In genomic region chr13:49127844-49128631, GRCm38 (mm10) we compare ENCODE assay signal across 10 mouse cellular contexts. TPM values are rescaled to one million over a fixed set of nuclear protein-coding genes. Genes with fewer than 3 reads are reported as not detected.
A peak's percentile ranks its signal among the peaks of the same experiment; 100 is the strongest.
DNase-seq lines count a peak whose midpoint lies in the region; ATAC-seq and TF ChIP-seq lines count a peak whose summit lies in the region.
"Had no signal": no experiment of that assay in that cellular context is flagged by ENCODE, and none has a peak within 500 bp of the region (broad histone marks: within the 10 kb centered on the region; RNA-seq: fewer than 3 reads in every experiment).

No protein-coding gene starts in this region.

- peaks cover 5% of the 10 kb centered on the region; the same call in 1 of the 2 replicates for H3K4me1 ChIP-seq in kidney, embryonic 14.5 days (ENCODE audit: control insufficient read depth, insufficient read depth, low read length)
- no peaks in the 10 kb centered on the region for H3K4me1 ChIP-seq in kidney, adult 2 months (ENCODE audit: control insufficient read depth, insufficient read depth, low read length)
- peaks cover 35% of the 10 kb centered on the region for H3K4me1 ChIP-seq in heart, postnatal 0 days (ENCODE audit: control insufficient read depth, insufficient read depth)
- H3K4me1 ChIP-seq in midbrain, postnatal 0 days (ENCODE audit: insufficient read depth, low read length): peaks cover 36% of the 10 kb centered on the region
- H3K4me1 ChIP-seq: megakaryocyte, embryonic 14.5 days had no signal

- peak overlapping the region; percentile 37; the same call in 1 of the 2 replicates for H3K9ac ChIP-seq in kidney, embryonic 14.5 days (ENCODE audit: low read depth, low read length)
- H3K9ac ChIP-seq in heart, postnatal 0 days (replicated peaks; ENCODE audit: low read depth, low read length): no peak overlapping the region
- H3K9ac ChIP-seq in midbrain, postnatal 0 days (replicated peaks; ENCODE audit: low read length, poor library complexity, severe bottlenecking): 0 out of 2 replicates have a peak overlapping the region, but pooled peaks have one; percentile 29

- no peaks in the 10 kb centered on the region for H3K9me3 ChIP-seq in kidney, embryonic 14.5 days (ENCODE audit: control insufficient read depth, low read length)
- H3K9me3 ChIP-seq in heart, postnatal 0 days (replicated peaks; ENCODE audit: control insufficient read depth, low read length): no peaks in the 10 kb centered on the region
- H3K9me3 ChIP-seq in midbrain, postnatal 0 days (ENCODE audit: low read length): no peaks in the 10 kb centered on the region
- H3K9me3 ChIP-seq: G1E; megakaryocyte, embryonic 14.5 days had no signal

- no peak overlapping the region for H3K4me3 ChIP-seq in kidney, embryonic 14.5 days (ENCODE audit: low read length)
- H3K4me3 ChIP-seq in kidney, adult 2 months (ENCODE audit: insufficient read depth, low read depth, low read length): no peak overlapping the region
- no peak overlapping the region for H3K4me3 ChIP-seq in heart, postnatal 0 days (ENCODE audit: low read depth, low read length)
- no peak overlapping the region for H3K4me3 ChIP-seq in midbrain, postnatal 0 days (ENCODE audit: low read depth, low read length)
- H3K4me3 ChIP-seq: megakaryocyte, embryonic 14.5 days had no signal

- no peak for DNase-seq in kidney, adult 2 months
- DNase-seq in cerebellum, postnatal 25 days: peak; percentile 58 to 68
- peak; percentile 35 for DNase-seq in heart, postnatal 0 days (ENCODE audit: low spot score)
- DNase-seq in midbrain, postnatal 0 days (ENCODE audit: low spot score): peak; percentile 55
- no peak for DNase-seq in thymus, adult 18-20 months
- no peak for DNase-seq in adrenal gland, postnatal 36 days
- DNase-seq in urinary bladder, postnatal 4 days (ENCODE audit: low spot score in 2 of 2): no peak

- WGBS in kidney, embryonic 14.5 days: 36% methylated on average over 15 of the region's 15 CpGs
- WGBS in kidney, adult 2 months: 47% methylated on average over 15 of the region's 15 CpGs
- WGBS in heart, postnatal 0 days: 26% methylated on average over 15 of the region's 15 CpGs
- 15% methylated on average over 15 of the region's 15 CpGs for WGBS in midbrain, postnatal 0 days

- H3K36me3 ChIP-seq in kidney, embryonic 14.5 days (ENCODE audit: control insufficient read depth, insufficient read depth, low read length): no peaks in the 10 kb centered on the region
- H3K36me3 ChIP-seq in kidney, adult 2 months (ENCODE audit: control insufficient read depth, insufficient read depth, low read length): no peaks in the 10 kb centered on the region
- H3K36me3 ChIP-seq in heart, postnatal 0 days (replicated peaks; ENCODE audit: control insufficient read depth, insufficient read depth, low read length): no peaks in the 10 kb centered on the region
- H3K36me3 ChIP-seq in midbrain, postnatal 0 days (ENCODE audit: insufficient read depth, low read length): no peaks in the 10 kb centered on the region
- H3K36me3 ChIP-seq: G1E had no signal

- no peak overlapping the region; the same call in 1 of the 2 replicates for H3K4me2 ChIP-seq in kidney, embryonic 14.5 days (replicated peaks; ENCODE audit: low read depth, low read length)
- H3K4me2 ChIP-seq in heart, postnatal 0 days (ENCODE audit: low read depth, low read length): 0 out of 2 replicates have a peak overlapping the region, but pooled peaks have one; percentile 18
- H3K4me2 ChIP-seq in midbrain, postnatal 0 days (ENCODE audit: low read depth, low read length, poor library complexity, severe bottlenecking): peak overlapping the region; percentile 38

- 0 out of 2 replicates have a peak, but pooled peaks have one; percentile 41 for ATAC-seq in kidney, embryonic 14.5 days (ENCODE audit: low FRiP score, low TSS enrichment)
- ATAC-seq in heart, postnatal 0 days (ENCODE audit: insufficient read depth, low read depth): peak; percentile 40; the same call in 1 of the 2 replicates
- 0 out of 2 replicates have a peak, but pooled peaks have one; percentile 21 for ATAC-seq in midbrain, postnatal 0 days (ENCODE audit: low FRiP score)

- no peak for TF ChIP-seq EP300 in heart, postnatal 0 days (IDR thresholded peaks at IDR 0.05; ENCODE audit: low read depth)

- TF ChIP-seq CTCF in kidney, adult 2 months (conservative IDR thresholded peaks at IDR 0.05; ENCODE audit: insufficient read depth, insufficient read length, low read depth, low read length): no peak
- no peak for TF ChIP-seq CTCF in heart, postnatal 0 days (IDR thresholded peaks at IDR 0.05; ENCODE audit: low read depth)
- TF ChIP-seq CTCF in midbrain, postnatal 0 days (IDR thresholded peaks at IDR 0.05): no peak

- no peak overlapping the region for H3K27ac ChIP-seq in kidney, embryonic 14.5 days (ENCODE audit: low read depth, low read length)
- no peak overlapping the region for H3K27ac ChIP-seq in kidney, adult 2 months (ENCODE audit: insufficient read depth, low read depth, low read length)
- H3K27ac ChIP-seq in heart, postnatal 0 days (ENCODE audit: low read depth): peak overlapping the region; percentile 44
- H3K27ac ChIP-seq in midbrain, postnatal 0 days (ENCODE audit: low read depth, low read length): peak overlapping the region; percentile 55

- no peak for TF ChIP-seq POLR2A in kidney, adult 2 months (IDR thresholded peaks at IDR 0.05; ENCODE audit: low read depth, low read length)

- H3K27me3 ChIP-seq in kidney, embryonic 14.5 days (ENCODE audit: control insufficient read depth, insufficient read depth, low read length): no peaks in the 10 kb centered on the region
- no peaks in the 10 kb centered on the region for H3K27me3 ChIP-seq in kidney, adult 2 months (replicated peaks; ENCODE audit: control insufficient read depth, insufficient read depth, low read length)
- no peaks in the 10 kb centered on the region for H3K27me3 ChIP-seq in heart, postnatal 0 days (ENCODE audit: control insufficient read depth, insufficient read depth, low read length)
- no peaks in the 10 kb centered on the region for H3K27me3 ChIP-seq in midbrain, postnatal 0 days (ENCODE audit: insufficient read depth, low read length)

RNA-seq across cellular contexts. Expression of gene Wnk2, which starts 19.8 kb away (rescaled TPM):
- polyA plus RNA-seq in kidney, embryonic 14.5 days (2014; fragmentation: Nextera tagmentation; extraction: Ambion mirVana): 1.7 and 2.1 TPM in 2 replicates
- 2.3 and 2.7 TPM in 2 replicates for polyA plus RNA-seq in kidney, adult 2 months (2012; rRNA removed)
- 5.4 and 5.5 TPM in 2 replicates for total RNA-seq in heart, postnatal 0 days (2014; rRNA removed; ENCODE audit: low replicate concordance)
- 1.5 TPM in 2 replicates for polyA plus RNA-seq in heart, postnatal 0 days (2015; fragmentation: Nextera tagmentation; extraction: Ambion mirVana)
- 62.9 and 63.4 TPM in 2 replicates for total RNA-seq in midbrain, postnatal 0 days (2014; rRNA removed)
- polyA plus RNA-seq in midbrain, postnatal 0 days (2015; fragmentation: Nextera tagmentation; extraction: Ambion mirVana): 15.2 and 17.7 TPM in 2 replicates
- 1 to 10 TPM; 2.0 TPM for total RNA-seq in adrenal gland, postnatal 36 days (2021)
- polyA plus RNA-seq: G1E had no signal

RNA-seq across cellular contexts. Expression of gene Ninj1, which starts 59.2 kb away (rescaled TPM):
- polyA plus RNA-seq in kidney, embryonic 14.5 days (2014; fragmentation: Nextera tagmentation; extraction: Ambion mirVana): 43.8 and 54.2 TPM in 2 replicates
- 735 and 1,000 TPM in 2 replicates for polyA plus RNA-seq in kidney, adult 2 months (2012; rRNA removed)
- total RNA-seq in heart, postnatal 0 days (2014; rRNA removed; ENCODE audit: low replicate concordance): 75.3 and 102 TPM in 2 replicates
- polyA plus RNA-seq in heart, postnatal 0 days (2015; fragmentation: Nextera tagmentation; extraction: Ambion mirVana): 94.6 and 97.2 TPM in 2 replicates
- 19.4 and 29.7 TPM in 2 replicates for total RNA-seq in midbrain, postnatal 0 days (2014; rRNA removed)
- 34.8 and 36.5 TPM in 2 replicates for polyA plus RNA-seq in midbrain, postnatal 0 days (2015; fragmentation: Nextera tagmentation; extraction: Ambion mirVana)
- 10 to 100 TPM; 51.1 to 61.4 TPM for total RNA-seq in adrenal gland, postnatal 36 days (2021)

Comparison
In these comparisons a context has a peak if more than half of its experiments do, and no peak if none do; other contexts are left out.
1. H3K27ac ChIP-seq: peak in heart, postnatal 0 days (single experiment) and midbrain, postnatal 0 days (single experiment); none in kidney, embryonic 14.5 days (single experiment) and kidney, adult 2 months (single experiment).
2. DNase-seq: peak in cerebellum, postnatal 25 days (2 of 2), heart, postnatal 0 days (single experiment) and midbrain, postnatal 0 days (single experiment); none in kidney, adult 2 months (single experiment), thymus, adult 18-20 months (0 of 2), adrenal gland, postnatal 36 days (0 of 2) and urinary bladder, postnatal 4 days (0 of 2).
3. Peak in every context shown above with its lines, with median percentiles within 50 percentile points of each other: ATAC-seq.